Mouse (Mus musculus) hindbrain, embryonic 13.5 days (tissue): Measurements from ENCODE around the gene Sys1. TPM values are rescaled to one million over a fixed set of nuclear protein-coding genes. Genes with fewer than 3 reads are reported as not detected.

Source experiments
- ATAC-seq: fragments of 200-750 bp; cut with Nextera tagmentation; 2 replicates; pipeline ENCODE4 v1.8.0; 2017; ENCODE audit warnings: moderate TSS enrichment; ENCODE audit not compliant: low FRiP score
- H3K27ac ChIP-seq: fragments of 300-500 bp; sonication (generic); 2 replicates; pipeline ENCODE4 v1.5.1; 2015; ENCODE audit warnings: inconsistent platforms, mild to moderate bottlenecking, moderate library complexity
- H3K27me3 ChIP-seq: fragments of 300-500 bp; sonication (generic); 2 replicates; pipeline ENCODE4 v1.6.1; 2015; ENCODE audit warnings: mild to moderate bottlenecking, inconsistent platforms
- H3K36me3 ChIP-seq: fragments of 300-500 bp; sonication (generic); 2 replicates; pipeline ENCODE4 v1.6.1; 2015; ENCODE audit warnings: mild to moderate bottlenecking, inconsistent platforms
- H3K4me1 ChIP-seq: fragments of 300-500 bp; sonication (generic); replicated peaks from 2 replicates; pipeline ENCODE4 v1.6.1; 2015; ENCODE audit warnings: inconsistent platforms
- H3K4me2 ChIP-seq: fragments of 300-500 bp; sonication (generic); 2 replicates; pipeline ENCODE4 v1.6.1; 2015; ENCODE audit warnings: inconsistent platforms, mild to moderate bottlenecking, moderate library complexity
- H3K4me3 ChIP-seq: fragments of 300-500 bp; sonication (generic); 2 replicates; pipeline ENCODE4 v1.5.1; 2015; ENCODE audit warnings: mild to moderate bottlenecking, inconsistent platforms
- H3K9ac ChIP-seq: fragments of 300-500 bp; sonication (generic); 2 replicates; pipeline ENCODE4 v1.6.1; 2015; ENCODE audit warnings: mild to moderate bottlenecking, inconsistent platforms
- H3K9me3 ChIP-seq: fragments of 300-500 bp; sonication (generic); 2 replicates; pipeline ENCODE4 v1.6.1; 2016; ENCODE audit warnings: inconsistent platforms
- WGBS: fragments of 180-500 bp; shearing (Covaris S2); methylation state at CpG from one replicate; pipeline ENCODE4 v1.1.7; 2015; 5-methylcytosine and 5-hydroxymethylcytosine counted together
- polyA plus RNA-seq: library from polyadenylated mRNA; unstranded; fragments of >200 nt; fragmentation: Nextera tagmentation; extraction: Ambion mirVana; gene quantifications from 2 replicates; pipeline ENCODE4 v1.2.1, GENCODE M21; 2015

Gene Sys1
- polyA plus RNA-seq, 1 experiment from 2014 or later = 85.3 TPM

- H3K4me1 ChIP-seq = peaks cover 10% of the 10 kb centered on the region; the same call in 1 of the 2 replicates
- H3K4me3 ChIP-seq = no peak overlapping the region
- H3K27me3 ChIP-seq = peaks cover 12% of the 10 kb centered on the region
- H3K36me3 ChIP-seq = no peaks in the 10 kb centered on the region
- ATAC-seq = no peak
- peak overlapping the region; percentile 35; the same call in 1 of the 2 replicates for H3K27ac ChIP-seq
- WGBS = 26% methylated on average over 8 of the region's 8 CpGs
- no peak overlapping the region for H3K4me2 ChIP-seq
- no peaks in the 10 kb centered on the region for H3K9me3 ChIP-seq
- H3K9ac ChIP-seq = no peak overlapping the region
These were observed 20.4 kb upstream of the Sys1 start for GRCm38 (mm10) chr2:164436215-164436913.

DNA sequence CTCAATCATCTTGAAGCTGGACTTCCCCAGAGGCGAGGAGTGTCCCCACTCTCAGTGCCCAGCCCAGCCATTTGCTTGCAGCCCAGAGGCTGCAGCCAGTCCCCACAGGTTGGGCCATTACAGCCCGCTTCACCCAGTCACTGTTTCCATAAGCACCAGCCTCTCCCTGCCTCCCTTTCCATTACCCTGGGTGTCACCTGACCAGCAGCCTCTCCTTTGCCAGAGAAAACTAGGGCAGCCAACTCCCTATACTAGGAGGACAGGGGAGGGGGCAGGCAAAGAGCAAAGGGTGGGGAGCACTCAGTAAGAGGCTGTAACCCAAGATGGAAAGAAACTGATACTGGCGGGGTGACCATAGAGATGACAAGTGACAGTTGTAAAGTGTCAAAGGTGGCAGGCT, 19.8 kb upstream of the Sys1 start:
- Histone ChIP-seq H3K36me3 (no peaks in the 10 kb centered on the region), H3K9ac (no peak overlapping the region), H3K4me1 (peaks cover 10% of the 10 kb centered on the region), H3K27me3 (peaks cover 18% of the 10 kb centered on the region), H3K4me3 (no peak overlapping the region), H3K9me3 (no peaks in the 10 kb centered on the region), H3K4me2 (no peak overlapping the region), H3K27ac (no peak overlapping the region)
- 56% methylated on average over 3 of the region's 3 CpGs for WGBS
- ATAC-seq = no peak

- Histone ChIP-seq H3K27me3 (peaks cover 26% of the 10 kb centered on the region), H3K4me3 (no peak overlapping the region), H3K9me3 (no peaks in the 10 kb centered on the region), H3K9ac (no peak overlapping the region), H3K36me3 (no peaks in the 10 kb centered on the region), H3K4me2 (no peak overlapping the region), H3K4me1 (peaks cover 13% of the 10 kb centered on the region), H3K27ac (no peak overlapping the region)
- ATAC-seq = no peak
- 79% methylated on average over 6 of the region's 6 CpGs for WGBS
These were observed 19.1 kb upstream of the Sys1 start for GRCm38 (mm10) chr2:164437710-164438109.

GRCm38 (mm10) chr2:164438257-164438656, 18.5 kb upstream of the Sys1 start:
- Histone ChIP-seq H3K27ac (no peak overlapping the region), H3K36me3 (no peaks in the 10 kb centered on the region), H3K27me3 (peaks cover 27% of the 10 kb centered on the region), H3K4me2 (no peak overlapping the region), H3K9me3 (no peaks in the 10 kb centered on the region), H3K9ac (no peak overlapping the region), H3K4me1 (peaks cover 15% of the 10 kb centered on the region), H3K4me3 (no peak overlapping the region)
- WGBS = 73% methylated on average over 8 of the region's 8 CpGs
- no peak for ATAC-seq

DNA sequence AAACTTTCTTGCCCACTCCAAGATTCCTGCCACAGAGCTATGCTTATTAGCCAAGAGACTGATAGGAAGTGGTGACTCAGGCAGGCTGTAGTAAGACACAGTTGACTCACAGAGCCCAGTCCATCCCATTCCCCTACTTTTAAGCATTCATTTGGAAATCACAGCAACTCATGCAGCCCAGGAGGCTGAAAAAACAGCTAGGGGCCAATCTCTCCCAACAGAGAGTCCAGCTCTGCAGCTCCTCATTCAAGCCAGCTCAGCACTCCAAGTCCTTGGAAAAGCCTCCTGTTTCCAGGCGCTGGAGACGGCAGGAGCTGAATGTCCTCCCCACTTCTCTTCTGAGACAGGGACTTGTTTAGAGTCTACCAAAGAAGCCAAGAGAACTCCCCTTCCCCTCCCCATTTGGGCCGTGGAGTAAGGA, 17.8 kb upstream of the Sys1 start:
- 65% methylated on average over 3 of the region's 3 CpGs for WGBS

DNA sequence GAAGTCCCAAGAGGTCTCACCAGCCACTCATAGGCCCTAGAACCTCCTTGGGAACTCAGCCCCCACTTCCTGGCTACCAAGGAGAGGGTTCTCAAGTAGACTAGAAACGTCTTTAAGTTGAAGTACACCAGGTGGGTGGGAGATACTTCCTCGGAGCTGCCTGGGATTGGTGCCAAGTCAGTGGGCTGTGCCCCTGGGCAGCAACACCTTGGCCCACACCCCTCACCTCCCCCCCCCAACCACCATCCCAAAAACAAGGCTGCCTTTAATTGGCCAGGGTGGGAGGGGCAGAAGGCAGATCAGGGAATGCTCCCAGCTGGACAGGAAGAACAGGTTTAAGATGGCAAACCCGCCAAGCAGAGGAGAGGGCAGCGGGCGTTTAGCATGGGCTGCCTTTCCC, 16.4 kb upstream of the Sys1 start:
- no peaks in the 10 kb centered on the region for H3K36me3 ChIP-seq
- H3K4me1 ChIP-seq = peaks cover 21% of the 10 kb centered on the region
- H3K27ac ChIP-seq = no peak overlapping the region
- no peak overlapping the region for H3K4me3 ChIP-seq
- H3K27me3 ChIP-seq = peaks cover 27% of the 10 kb centered on the region
- ATAC-seq = no peak
- H3K4me2 ChIP-seq = no peak overlapping the region
- no peak overlapping the region for H3K9ac ChIP-seq
- H3K9me3 ChIP-seq = no peaks in the 10 kb centered on the region
- WGBS = 87% methylated on average over 5 of the region's 5 CpGs

More for the DNA sequence above, 17.8 kb upstream of the Sys1 start:
- H3K27ac ChIP-seq = no peak overlapping the region
- no peak overlapping the region for H3K9ac ChIP-seq
- H3K4me1 ChIP-seq = peaks cover 21% of the 10 kb centered on the region
- peaks cover 27% of the 10 kb centered on the region for H3K27me3 ChIP-seq
- H3K4me2 ChIP-seq = no peak overlapping the region
- no peaks in the 10 kb centered on the region for H3K36me3 ChIP-seq
- no peaks in the 10 kb centered on the region for H3K9me3 ChIP-seq
- no peak overlapping the region for H3K4me3 ChIP-seq
- no peak for ATAC-seq

GRCm38 (mm10) chr2:164441155-164441554, 15.6 kb upstream of the Sys1 start:
- Histone ChIP-seq H3K27ac (no peak overlapping the region), H3K9ac (no peak overlapping the region), H3K27me3 (peaks cover 27% of the 10 kb centered on the region), H3K4me2 (peak overlapping the region; percentile 89; the same call in 1 of the 2 replicates), H3K4me3 (no peak overlapping the region), H3K4me1 (peaks cover 21% of the 10 kb centered on the region), H3K9me3 (no peaks in the 10 kb centered on the region), H3K36me3 (no peaks in the 10 kb centered on the region)
- ATAC-seq = no peak
- WGBS = 42% methylated on average over 8 of the region's 8 CpGs

- Histone ChIP-seq H3K27me3 (peaks cover 27% of the 10 kb centered on the region), H3K27ac (no peak overlapping the region)
- ATAC-seq = no peak
These were observed 15.0 kb upstream of the Sys1 start for GRCm38 (mm10) chr2:164441731-164442130.

DNA sequence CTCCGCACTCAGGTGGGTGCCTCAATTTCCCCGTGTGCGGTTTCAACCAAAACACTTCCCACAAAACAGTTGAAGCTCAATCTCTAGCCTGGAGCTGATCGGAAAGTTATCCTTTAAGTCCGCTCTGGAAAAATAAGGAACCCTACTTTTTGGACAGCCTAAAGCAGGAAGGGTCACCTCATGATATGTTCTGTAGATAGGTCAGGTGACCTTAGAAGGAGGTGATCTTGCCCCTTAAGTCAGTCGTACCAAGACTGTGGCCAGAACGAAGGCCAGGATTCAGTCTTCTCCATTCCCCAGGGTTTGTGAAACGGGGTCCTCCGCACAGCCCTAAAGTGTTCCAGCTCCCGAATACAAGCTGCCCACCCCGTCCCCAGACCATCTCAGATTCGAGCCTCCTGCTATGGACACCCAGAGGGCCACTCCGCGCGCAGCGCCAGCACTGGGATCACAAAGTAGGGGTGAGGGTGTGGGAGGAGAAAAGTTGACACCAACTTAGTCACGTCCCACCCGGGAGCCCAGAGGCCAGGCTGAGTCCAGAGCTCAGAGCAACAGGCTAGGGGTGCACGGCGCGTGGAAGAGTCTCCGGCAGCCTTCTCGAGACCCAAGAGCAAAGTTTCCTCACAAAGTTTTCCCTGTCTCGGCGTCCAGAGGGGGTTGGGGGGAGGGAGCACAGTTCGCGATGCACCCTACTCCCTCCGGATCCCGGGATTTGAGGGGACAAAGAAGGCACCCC, 14.3 kb upstream of the Sys1 start:
- Histone ChIP-seq H3K4me1 (peaks cover 21% of the 10 kb centered on the region), H3K27ac (no peak overlapping the region), H3K4me3 (peak overlapping the region; percentile 48), H3K9ac (peak overlapping the region; percentile 67), H3K36me3 (no peaks in the 10 kb centered on the region), H3K27me3 (peaks cover 27% of the 10 kb centered on the region), H3K4me2 (peak overlapping the region; percentile 89), H3K9me3 (no peaks in the 10 kb centered on the region)
- ATAC-seq = peak; percentile 68
- 2% methylated on average over 29 of the region's 29 CpGs for WGBS

More at GRCm38 (mm10) chr2:164441731-164442130, 15.0 kb upstream of the Sys1 start:
- WGBS = 23% methylated on average over 7 of the region's 7 CpGs
- Histone ChIP-seq H3K9me3 (no peaks in the 10 kb centered on the region), H3K4me3 (peak overlapping the region; percentile 48; the same call in 1 of the 2 replicates), H3K4me1 (peaks cover 21% of the 10 kb centered on the region), H3K4me2 (peak overlapping the region; percentile 89), H3K9ac (0 out of 2 replicates have a peak overlapping the region, but pooled peaks have one; percentile 67), H3K36me3 (no peaks in the 10 kb centered on the region)

GRCm38 (mm10) chr2:164443051-164443437, 13.7 kb upstream of the Sys1 start:
- H3K4me3 ChIP-seq = peak overlapping the region; percentile 48
- peaks cover 27% of the 10 kb centered on the region for H3K27me3 ChIP-seq
- no peaks in the 10 kb centered on the region for H3K36me3 ChIP-seq
- peak overlapping the region; percentile 67 for H3K9ac ChIP-seq
- H3K9me3 ChIP-seq = no peaks in the 10 kb centered on the region
- ATAC-seq = peak; percentile 86
- peak overlapping the region; percentile 89 for H3K4me2 ChIP-seq
- no peak overlapping the region for H3K27ac ChIP-seq
- 0% methylated on average over 26 of the region's 26 CpGs for WGBS
- H3K4me1 ChIP-seq = peaks cover 21% of the 10 kb centered on the region

GRCm38 (mm10) chr2:164443460-164444000, 13.2 kb upstream of the Sys1 start, which contains the start of gene Sdc4:
Gene Sdc4 (minus strand): TSS chr2:164443887.
- peaks cover 21% of the 10 kb centered on the region for H3K4me1 ChIP-seq
- H3K27ac ChIP-seq = no peak within 1 kb of the TSS
- WGBS = 6% methylated on average over 18 of the region's 18 CpGs
- no peaks in the 10 kb centered on the region for H3K9me3 ChIP-seq
- peak within 1 kb of the TSS; percentile 89 for H3K4me2 ChIP-seq
- no peaks in the 10 kb centered on the region for H3K36me3 ChIP-seq
- ATAC-seq = no peak; the same call in 1 of the 2 replicates
- H3K4me3 ChIP-seq = peak within 1 kb of the TSS; percentile 48
- peak within 1 kb of the TSS; percentile 67 for H3K9ac ChIP-seq
- peaks cover 27% of the 10 kb centered on the region for H3K27me3 ChIP-seq

DNA sequence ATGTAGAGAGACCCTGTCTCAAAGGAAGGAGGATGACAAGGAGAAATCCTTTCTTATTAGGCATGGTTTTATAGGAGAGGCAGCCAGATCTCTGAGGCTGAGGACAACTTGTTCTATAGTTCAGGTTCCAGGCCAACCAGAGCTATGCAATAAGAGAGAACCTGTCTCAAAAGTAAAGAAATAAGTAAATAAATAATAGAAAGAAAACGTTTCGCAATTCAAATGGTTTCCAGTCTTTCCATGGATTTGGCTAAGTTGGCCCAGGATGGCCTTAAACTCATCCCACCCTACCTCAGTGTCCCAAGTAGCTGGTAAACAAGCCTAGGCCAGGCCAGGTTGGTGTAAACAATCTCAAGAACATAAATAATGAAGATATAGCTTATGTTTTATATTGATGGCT, 12.1 kb upstream of the Sys1 start:
- Histone ChIP-seq H3K27ac (no peak overlapping the region), H3K4me2 (no peak overlapping the region), H3K36me3 (no peaks in the 10 kb centered on the region), H3K9me3 (no peaks in the 10 kb centered on the region), H3K27me3 (peaks cover 27% of the 10 kb centered on the region), H3K9ac (no peak overlapping the region), H3K4me1 (peaks cover 21% of the 10 kb centered on the region), H3K4me3 (no peak overlapping the region)
- 88% methylated on average over 2 of the region's 2 CpGs for WGBS
- ATAC-seq = no peak
